Mouse (Mus musculus) brain, embryonic 14.5 days (tissue): ENCODE measurements around the gene Lgmn.

Experiments used
- CTCF ChIP-seq: fragments of 200-500 bp; IDR thresholded peaks from 2 replicates; pipeline ENCODE4 v1.5.1; 2012; ENCODE audit warnings: inconsistent platforms, mild to moderate bottlenecking, moderate library complexity, borderline replicate concordance; ENCODE audit not compliant: insufficient read depth, insufficient read length; ENCODE audit errors: extremely low read depth
- POLR2A ChIP-seq: fragments of 200-500 bp; IDR thresholded peaks from 2 replicates; pipeline ENCODE4 v1.6.1; 2012; ENCODE audit warnings: mild to moderate bottlenecking, inconsistent platforms, borderline replicate concordance; ENCODE audit not compliant: poor library complexity, insufficient read depth, insufficient read length, severe bottlenecking; ENCODE audit errors: extremely low read depth

DNA sequence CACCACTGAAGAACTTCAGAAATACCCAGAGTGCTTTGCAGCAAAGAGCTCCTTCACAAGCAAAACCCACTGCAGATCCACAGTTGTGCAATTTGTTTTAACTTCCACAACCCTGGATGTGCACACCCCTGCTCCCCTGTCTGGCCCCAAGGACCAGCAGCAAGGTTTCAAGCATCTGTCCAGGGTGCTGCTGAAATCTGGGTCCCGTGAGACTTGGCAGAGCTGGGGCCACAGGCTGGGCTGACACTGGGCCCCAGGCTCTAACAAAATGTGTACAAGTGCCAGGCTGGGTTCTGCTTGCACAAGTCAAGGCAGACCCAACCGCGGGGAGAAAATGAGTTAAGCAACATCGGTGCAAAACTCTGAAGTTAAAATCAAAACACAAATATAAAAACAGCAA, 41.0 kb downstream of the Lgmn start:
- TF ChIP-seq CTCF (no peak), POLR2A (no peak)
